Mouse (Mus musculus) MEL (cell line): ENCODE results near the gene Edar. TPM values are rescaled to one million over a fixed set of nuclear protein-coding genes. Genes with fewer than 3 reads are reported as not detected.

Experiments used
- DNase-seq: peaks from one replicate; pipeline ENCODE4 v3.0.0; 2011; ENCODE audit warnings: low read depth, low spot score
- H3K27ac ChIP-seq: 2 replicates; pipeline ENCODE4 v1.5.1; 2012; ENCODE audit warnings: low read depth, mild to moderate bottlenecking, control low read depth, low read length, moderate library complexity; ENCODE audit not compliant: control insufficient read depth
- H3K27me3 ChIP-seq, 2 experiments: fragments of 150-350 bp in 1 of 2; sonication (generic) in 1 of 2; 2 replicates each; pipeline ENCODE4 v1.6.1; 2012; ENCODE audit warnings: low read length in 2 of 2, mild to moderate bottlenecking in 2 of 2, improper control_type of control experiment in 1 of 2, moderate library complexity in 1 of 2; ENCODE audit not compliant: insufficient read depth in 2 of 2, control insufficient read depth in 1 of 2
- H3K36me3 ChIP-seq, 2 experiments: 2 replicates each; pipeline ENCODE4 v1.6.1; 2012 to 2014; ENCODE audit warnings: low read length in 2 of 2, improper control_type of control experiment in 1 of 2, inconsistent platforms in 1 of 2, mild to moderate bottlenecking in 1 of 2; ENCODE audit not compliant: insufficient read depth in 2 of 2, control insufficient read depth in 1 of 2
- H3K4me1 ChIP-seq, 2 experiments: fragments of 150-350 bp in 1 of 2; sonication (generic) in 1 of 2; 2 replicates each; pipeline ENCODE4 v1.6.1; 2012; ENCODE audit warnings: low read length in 2 of 2, improper control_type of control experiment in 1 of 2, mild to moderate bottlenecking in 1 of 2; ENCODE audit not compliant: insufficient read depth in 2 of 2, control insufficient read depth in 1 of 2
- H3K4me3 ChIP-seq, 2 experiments: fragments of 150-350 bp in 1 of 2; sonication (generic) in 1 of 2; 2 replicates each; pipeline ENCODE4 v1.5.1; 2012; ENCODE audit warnings: low read depth in 2 of 2, low read length in 2 of 2, mild to moderate bottlenecking in 2 of 2, moderate library complexity in 2 of 2, control low read depth in 1 of 2, improper control_type of control experiment in 1 of 2; ENCODE audit not compliant: control insufficient read depth in 1 of 2, insufficient read depth in 1 of 2
- H3K79me2 ChIP-seq: 2 replicates; pipeline ENCODE4 v1.6.1; 2012; ENCODE audit warnings: mild to moderate bottlenecking, low read length, moderate library complexity; ENCODE audit not compliant: control insufficient read depth, poor library complexity, insufficient read depth
- H3K9ac ChIP-seq: 2 replicates; pipeline ENCODE4 v1.6.1; 2012; ENCODE audit warnings: low read depth, mild to moderate bottlenecking, control low read depth, low read length, moderate library complexity; ENCODE audit not compliant: control insufficient read depth, poor library complexity, severe bottlenecking
- H3K9me3 ChIP-seq: fragments of 150-350 bp; sonication (generic); replicated peaks from 2 replicates; pipeline ENCODE4 v1.6.1; 2012; ENCODE audit warnings: mild to moderate bottlenecking, low read length, improper control_type of control experiment, moderate library complexity; ENCODE audit not compliant: insufficient read depth
- BHLHE40 ChIP-seq: IDR thresholded peaks from 2 replicates; pipeline ENCODE4 v1.6.1; 2012; ENCODE audit warnings: low read depth, mild to moderate bottlenecking, inconsistent platforms, low read length, improper control_type of control experiment, borderline replicate concordance
- CHD1 ChIP-seq: IDR thresholded peaks from 2 replicates; pipeline ENCODE4 v1.6.1; 2012; ENCODE audit warnings: low read depth, mild to moderate bottlenecking, inconsistent platforms, low read length, improper control_type of control experiment
- EP300 ChIP-seq, 2 experiments: IDR thresholded peaks; 2 replicates each; pipeline ENCODE4 v1.6.1; 2011; ENCODE audit warnings: improper control_type of control experiment in 2 of 2, low read length in 2 of 2, low read depth in 1 of 2, mild to moderate bottlenecking in 1 of 2
- GABPA ChIP-seq: IDR thresholded peaks from 2 replicates; pipeline ENCODE4 v1.6.1; 2012; ENCODE audit warnings: low read depth, mild to moderate bottlenecking, inconsistent platforms, low read length, improper control_type of control experiment, moderate library complexity
- GATA1 ChIP-seq: IDR thresholded peaks from 2 replicates; pipeline ENCODE4 v1.6.1; 2011; ENCODE audit warnings: low read depth, low read length, improper control_type of control experiment
- HCFC1 ChIP-seq: IDR thresholded peaks from 2 replicates; pipeline ENCODE4 v1.6.1; 2012; ENCODE audit warnings: low read depth, mild to moderate bottlenecking, inconsistent platforms, low read length, improper control_type of control experiment, moderate library complexity
- MAFK ChIP-seq: IDR thresholded peaks from 2 replicates; pipeline ENCODE4 v1.6.1; 2011; ENCODE audit warnings: low read depth, mild to moderate bottlenecking, low read length, improper control_type of control experiment, borderline replicate concordance
- MAX ChIP-seq: IDR thresholded peaks from 2 replicates; pipeline ENCODE4 v1.6.1; 2011; ENCODE audit warnings: low read length, improper control_type of control experiment
- MAZ ChIP-seq: IDR thresholded peaks from 2 replicates; pipeline ENCODE4 v1.6.1; 2012; ENCODE audit warnings: low read depth, mild to moderate bottlenecking, inconsistent platforms, low read length, improper control_type of control experiment
- MXI1 ChIP-seq: IDR thresholded peaks from 2 replicates; pipeline ENCODE4 v1.6.1; 2011; ENCODE audit warnings: mild to moderate bottlenecking, low read depth, low read length, improper control_type of control experiment
- MYB ChIP-seq: IDR thresholded peaks from 2 replicates; pipeline ENCODE4 v1.6.1; 2011; ENCODE audit warnings: mild to moderate bottlenecking, low read depth, low read length, improper control_type of control experiment
- NELFE ChIP-seq: IDR thresholded peaks from 2 replicates; pipeline ENCODE4 v1.6.1; 2011; ENCODE audit warnings: low read depth, low read length, improper control_type of control experiment
- POLR2AphosphoS2 ChIP-seq: IDR thresholded peaks from 2 replicates; pipeline ENCODE4 v1.6.1; 2011; ENCODE audit warnings: low read length, improper control_type of control experiment
- RAD21 ChIP-seq: IDR thresholded peaks from 2 replicates; pipeline ENCODE4 v1.6.1; 2011; ENCODE audit warnings: mild to moderate bottlenecking, low read depth, low read length, improper control_type of control experiment
- RCOR1 ChIP-seq: IDR thresholded peaks from 2 replicates; pipeline ENCODE4 v1.6.1; 2012; ENCODE audit warnings: low read depth, mild to moderate bottlenecking, inconsistent platforms, low read length, improper control_type of control experiment
- SIN3A ChIP-seq: IDR thresholded peaks from 2 replicates; pipeline ENCODE4 v1.6.1; 2012; ENCODE audit warnings: low read length, improper control_type of control experiment, inconsistent platforms
- TAL1 ChIP-seq: IDR thresholded peaks from 2 replicates; pipeline ENCODE4 v1.6.1; 2012; ENCODE audit warnings: mild to moderate bottlenecking, inconsistent platforms, low read length, moderate library complexity, mixed read lengths
- TBP ChIP-seq: IDR thresholded peaks from 2 replicates; pipeline ENCODE4 v1.8.0; 2011; ENCODE audit warnings: low read depth, low read length, improper control_type of control experiment
- TCF12 ChIP-seq: IDR thresholded peaks from 2 replicates; pipeline ENCODE4 v1.6.1; 2014; ENCODE audit warnings: low read depth, mild to moderate bottlenecking, inconsistent platforms, low read length, improper control_type of control experiment, moderate library complexity
- USF1 ChIP-seq: IDR thresholded peaks from 2 replicates; pipeline ENCODE4 v1.6.1; 2014; ENCODE audit warnings: low read depth, mild to moderate bottlenecking, inconsistent platforms, low read length, improper control_type of control experiment, moderate library complexity
- ZKSCAN1 ChIP-seq: IDR thresholded peaks from 2 replicates; pipeline ENCODE4 v1.6.1; 2012; ENCODE audit warnings: low read depth, mild to moderate bottlenecking, inconsistent platforms, low read length, improper control_type of control experiment, moderate library complexity
- ZMIZ1 ChIP-seq: IDR thresholded peaks from 2 replicates; pipeline ENCODE4 v1.6.1; 2012; ENCODE audit warnings: low read depth, mild to moderate bottlenecking, inconsistent platforms, low read length, improper control_type of control experiment, moderate library complexity
- ZNF384 ChIP-seq: IDR thresholded peaks from 2 replicates; pipeline ENCODE4 v1.6.1; 2012; ENCODE audit warnings: low read depth, mild to moderate bottlenecking, inconsistent platforms, low read length, improper control_type of control experiment
- polyA plus RNA-seq, 2 experiments: library from polyadenylated mRNA; stranded (reverse) in 1 of 2; unstranded in 1 of 2; fragments of >175 nt in 1 of 2; fragments of >200 nt in 1 of 2; gene quantifications; 2 replicates each; pipeline versions ENCODE4 v1.2.1 to v1.2.4; 2012; ENCODE audit warnings: low replicate concordance in 2 of 2, low read depth in 1 of 2; ENCODE audit not compliant: insufficient read length in 2 of 2, insufficient read depth in 1 of 2, missing spikeins in 1 of 2
- total RNA-seq: library from RNA; depleted of rRNA; stranded (reverse); fragments of 300-350 nt; gene quantifications from 2 replicates; pipeline ENCODE4 v1.2.3, GENCODE M21; 2012

Edar gene
- total and polyA plus RNA-seq, 3 experiments, result not detected

DNA sequence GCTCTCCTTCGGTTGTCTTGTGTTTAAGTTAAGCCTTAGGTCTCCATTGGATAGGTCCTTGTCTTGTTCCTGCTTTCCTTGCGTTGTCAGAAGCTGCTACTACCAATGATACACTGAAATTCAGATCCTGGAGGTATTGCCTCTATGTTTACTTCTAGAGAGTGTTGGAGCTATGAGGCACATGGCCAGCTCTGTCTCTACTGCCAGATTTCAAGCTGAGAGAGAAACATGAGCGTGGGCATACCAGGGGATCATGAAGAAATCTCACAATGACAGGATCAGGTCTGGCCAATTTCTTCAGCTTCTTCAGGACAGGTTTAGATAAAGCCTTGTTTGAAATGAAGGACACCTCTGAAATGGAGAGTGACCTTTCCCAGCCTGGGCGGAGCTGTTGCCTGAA, 23.5 kb upstream of the Edar start:
- Histone ChIP-seq H3K4me3 (no peak overlapping the region), H3K36me3 (no peaks in the 10 kb centered on the region), H3K79me2 (no peaks in the 10 kb centered on the region), H3K9ac (no peak overlapping the region), H3K27me3 (no peaks in the 10 kb centered on the region), H3K9me3 (no peaks in the 10 kb centered on the region), H3K27ac (no peak overlapping the region), H3K4me1 (no peaks in the 10 kb centered on the region)
- no peak for DNase-seq
- no peak for TF ChIP-seq MYB
- TF ChIP-seq RCOR1, result no peak
- no peak for TF ChIP-seq HCFC1
- no peak for TF ChIP-seq BHLHE40
- TF ChIP-seq ZKSCAN1, result no peak

- H3K27ac ChIP-seq, result no peak overlapping the region
- H3K4me1 ChIP-seq, result no peaks in the 10 kb centered on the region
- no peaks in the 10 kb centered on the region for H3K36me3 ChIP-seq
- H3K27me3 ChIP-seq, result no peaks in the 10 kb centered on the region
- H3K9me3 ChIP-seq, result no peaks in the 10 kb centered on the region
- TF ChIP-seq TCF12 (no peak), POLR2AphosphoS2 (no peak), NELFE (no peak), ZMIZ1 (no peak), RAD21 (no peak), MAFK (no peak), MAX (no peak), ZNF384 (no peak)
- no peaks in the 10 kb centered on the region for H3K79me2 ChIP-seq
- no peak overlapping the region for H3K9ac ChIP-seq
- DNase-seq, result no peak
- no peak overlapping the region for H3K4me3 ChIP-seq
Measured at GRCm38 (mm10) chr10:58691051-58691450, 15.6 kb upstream of the Edar start.

GRCm38 (mm10) chr10:58679298-58679697, 3.8 kb upstream of the Edar start:
- Histone ChIP-seq H3K27me3 (no peaks in the 10 kb centered on the region), H3K27ac (no peak overlapping the region), H3K4me1 (no peaks in the 10 kb centered on the region), H3K4me3 (no peak overlapping the region), H3K79me2 (no peaks in the 10 kb centered on the region), H3K36me3 (no peaks in the 10 kb centered on the region), H3K9ac (no peak overlapping the region), H3K9me3 (no peaks in the 10 kb centered on the region)
- no peak for DNase-seq
- no peak for TF ChIP-seq RAD21
- no peak for TF ChIP-seq ZNF384
- TF ChIP-seq TAL1, result no peak
- TF ChIP-seq RCOR1, result no peak
- TF ChIP-seq ZKSCAN1, result no peak
- no peak for TF ChIP-seq TCF12
- no peak for TF ChIP-seq MAZ
- TF ChIP-seq EP300 (IDR thresholded peaks at IDR 0.05; ENCODE audit: low read depth in 1 of 2, low read length in 2 of 2), result no peak
- no peak for TF ChIP-seq BHLHE40
- TF ChIP-seq USF1, result no peak
- no peak for TF ChIP-seq GABPA
- TF ChIP-seq TBP, result no peak
- no peak for TF ChIP-seq GATA1
- TF ChIP-seq POLR2AphosphoS2, result no peak
- no peak for TF ChIP-seq MXI1
- no peak for TF ChIP-seq SIN3A
- TF ChIP-seq CHD1, result no peak
